Mouse (Mus musculus) C2C12 (cell line): ENCODE data around the gene 4933406M09Rik.

Source experiments
- CTCF ChIP-seq: IDR thresholded peaks from one replicate; pipeline ENCODE4 v1.5.1; 2011; ENCODE audit not compliant: control insufficient read depth, insufficient read depth, insufficient read length
- MAX ChIP-seq: IDR thresholded peaks from one replicate; pipeline ENCODE4 v1.6.1; 2011; ENCODE audit warnings: mild to moderate bottlenecking, control low read depth
- MYOG ChIP-seq: IDR thresholded peaks from one replicate; pipeline ENCODE4 v1.6.1; 2011; ENCODE audit not compliant: control insufficient read depth, insufficient read length; ENCODE audit errors: extremely low read depth

DNA sequence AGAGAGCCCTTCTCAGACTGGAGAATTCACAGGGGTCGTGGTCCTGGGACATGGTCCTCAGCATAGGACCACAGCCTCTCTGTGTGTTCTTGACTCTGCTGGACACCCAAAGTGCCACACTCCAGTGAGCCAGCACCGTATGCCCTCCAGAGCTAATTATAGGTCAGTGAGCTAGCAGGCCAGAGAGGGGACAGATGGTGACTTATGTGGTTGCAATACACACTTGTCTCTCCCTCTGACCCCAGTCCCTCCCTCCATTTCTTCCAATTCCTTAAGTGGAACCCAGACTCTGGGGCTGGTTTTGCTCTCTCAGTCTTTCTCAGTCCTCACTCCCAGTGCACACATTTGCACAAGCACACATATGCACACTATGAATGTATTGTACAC lies 43.5 kb upstream of the 4933406M09Rik start:
- TF ChIP-seq CTCF = no peak
- no peak for TF ChIP-seq MYOG
- no peak for TF ChIP-seq MAX
